Mouse (Mus musculus) embryonic facial prominence, embryonic 15.5 days (tissue): Measurements from ENCODE around the gene P2rx4. TPM values are rescaled to one million over a fixed set of nuclear protein-coding genes. Genes with fewer than 3 reads are reported as not detected.

Experiments
- ATAC-seq: fragments of 200-750 bp; cut with Nextera tagmentation; 2 replicates; pipeline ENCODE4 v1.8.0; 2017; ENCODE audit warnings: low read depth, moderate TSS enrichment; ENCODE audit not compliant: insufficient number of reproducible peaks, low FRiP score, low TSS enrichment
- H3K27ac ChIP-seq: fragments of 300-500 bp; sonication (generic); replicated peaks from 2 replicates; pipeline ENCODE4 v1.5.1; 2015; ENCODE audit warnings: mild to moderate bottlenecking, inconsistent platforms
- H3K27me3 ChIP-seq: fragments of 300-500 bp; sonication (generic); 2 replicates; pipeline ENCODE4 v1.6.1; 2015; ENCODE audit warnings: inconsistent platforms
- H3K36me3 ChIP-seq: fragments of 300-500 bp; sonication (generic); 2 replicates; pipeline ENCODE4 v1.6.1; 2015; ENCODE audit warnings: mild to moderate bottlenecking, inconsistent platforms
- H3K4me1 ChIP-seq: fragments of 300-500 bp; sonication (generic); 2 replicates; pipeline ENCODE4 v1.6.1; 2015; ENCODE audit warnings: inconsistent platforms
- H3K4me2 ChIP-seq: fragments of 300-500 bp; sonication (generic); replicated peaks from 2 replicates; pipeline ENCODE4 v1.6.1; 2015; ENCODE audit warnings: mild to moderate bottlenecking, inconsistent platforms
- H3K4me3 ChIP-seq: fragments of 300-500 bp; sonication (generic); replicated peaks from 2 replicates; pipeline ENCODE4 v1.5.1; 2015; ENCODE audit warnings: mild to moderate bottlenecking, inconsistent platforms
- H3K9ac ChIP-seq: fragments of 300-500 bp; sonication (generic); 2 replicates; pipeline ENCODE4 v1.6.1; 2015; ENCODE audit warnings: inconsistent platforms
- H3K9me3 ChIP-seq: fragments of 300-500 bp; sonication (generic); replicated peaks from 2 replicates; pipeline ENCODE4 v1.6.1; 2016; ENCODE audit warnings: inconsistent platforms
- WGBS: fragments of 180-500 bp; shearing (Covaris S2); methylation state at CpG from one replicate; pipeline ENCODE4 v1.1.7; 2015; 5-methylcytosine and 5-hydroxymethylcytosine counted together
- polyA plus RNA-seq: library from polyadenylated mRNA; unstranded; fragments of >200 nt; fragmentation: Nextera tagmentation; extraction: Ambion mirVana; gene quantifications from 2 replicates; pipeline ENCODE4 v1.2.1, GENCODE M21; 2015

The P2rx4 gene
- polyA plus RNA-seq, 1 experiment from 2014 or later, result 23.3 TPM

GRCm38 (mm10) chr5:122687391-122687790, 20.0 kb upstream of the P2rx4 start:
- H3K4me3 ChIP-seq, result no peak overlapping the region
- H3K4me1 ChIP-seq, result 0 out of 2 replicates have a peak, but pooled peaks cover 3% of the 10 kb centered on the region
- H3K27me3 ChIP-seq, result no peaks in the 10 kb centered on the region
- ATAC-seq, result no peak
- no peak overlapping the region for H3K9ac ChIP-seq
- H3K4me2 ChIP-seq, result no peak overlapping the region
- no peaks in the 10 kb centered on the region for H3K9me3 ChIP-seq
- 40% methylated on average over 4 of the region's 4 CpGs for WGBS
- no peak overlapping the region for H3K27ac ChIP-seq
- no peaks in the 10 kb centered on the region for H3K36me3 ChIP-seq

GRCm38 (mm10) chr5:122689153-122689552, 18.2 kb upstream of the P2rx4 start:
- 83% methylated on average over 7 of the region's 7 CpGs for WGBS
- Histone ChIP-seq H3K4me1 (0 out of 2 replicates have a peak, but pooled peaks cover 3% of the 10 kb centered on the region), H3K9ac (no peak overlapping the region), H3K27me3 (no peaks in the 10 kb centered on the region), H3K36me3 (no peaks in the 10 kb centered on the region), H3K27ac (no peak overlapping the region), H3K4me3 (no peak overlapping the region), H3K4me2 (no peak overlapping the region), H3K9me3 (no peaks in the 10 kb centered on the region)
- ATAC-seq, result no peak

GRCm38 (mm10) chr5:122690486-122690885, 16.9 kb upstream of the P2rx4 start:
- H3K4me3 ChIP-seq, result no peak overlapping the region
- H3K4me1 ChIP-seq, result 0 out of 2 replicates have a peak, but pooled peaks cover 3% of the 10 kb centered on the region
- no peak overlapping the region for H3K4me2 ChIP-seq
- H3K27ac ChIP-seq, result no peak overlapping the region
- H3K9ac ChIP-seq, result no peak overlapping the region
- no peak for ATAC-seq
- no peaks in the 10 kb centered on the region for H3K27me3 ChIP-seq
- H3K9me3 ChIP-seq, result no peaks in the 10 kb centered on the region
- no peaks in the 10 kb centered on the region for H3K36me3 ChIP-seq
- 42% methylated on average over 6 of the region's 6 CpGs for WGBS

- WGBS, result 39% methylated on average over 13 of the region's 13 CpGs
- no peak for ATAC-seq
- H3K36me3 ChIP-seq, result no peaks in the 10 kb centered on the region
Measured at GRCm38 (mm10) chr5:122693431-122694207, 13.7 kb upstream of the P2rx4 start.

GRCm38 (mm10) chr5:122695516-122695915, 11.8 kb upstream of the P2rx4 start:
- Histone ChIP-seq H3K36me3 (no peaks in the 10 kb centered on the region), H3K4me2 (no peak overlapping the region), H3K27ac (no peak overlapping the region), H3K9me3 (no peaks in the 10 kb centered on the region), H3K9ac (no peak overlapping the region), H3K4me1 (no peaks in the 10 kb centered on the region), H3K4me3 (no peak overlapping the region), H3K27me3 (no peaks in the 10 kb centered on the region)
- ATAC-seq, result no peak
- 58% methylated on average over 8 of the region's 8 CpGs for WGBS

More at GRCm38 (mm10) chr5:122693431-122694207, 13.7 kb upstream of the P2rx4 start:
- Histone ChIP-seq H3K27ac (no peak overlapping the region), H3K4me3 (no peak overlapping the region), H3K4me1 (no peaks in the 10 kb centered on the region), H3K4me2 (no peak overlapping the region), H3K27me3 (no peaks in the 10 kb centered on the region), H3K9ac (no peak overlapping the region), H3K9me3 (no peaks in the 10 kb centered on the region)

GRCm38 (mm10) chr5:122698041-122698700, 9.2 kb upstream of the P2rx4 start:
- Histone ChIP-seq H3K9me3 (no peaks in the 10 kb centered on the region), H3K27ac (no peak overlapping the region), H3K27me3 (no peaks in the 10 kb centered on the region), H3K9ac (no peak overlapping the region), H3K4me2 (no peak overlapping the region), H3K4me3 (no peak overlapping the region), H3K4me1 (no peaks in the 10 kb centered on the region), H3K36me3 (no peaks in the 10 kb centered on the region)
- ATAC-seq, result no peak
- 74% methylated on average over 10 of the region's 10 CpGs for WGBS

GRCm38 (mm10) chr5:122698701-122699060, 8.7 kb upstream of the P2rx4 start:
- WGBS, result 68% methylated on average over 9 of the region's 9 CpGs
- Histone ChIP-seq H3K27ac (no peak overlapping the region), H3K36me3 (no peaks in the 10 kb centered on the region), H3K4me1 (no peaks in the 10 kb centered on the region), H3K9me3 (no peaks in the 10 kb centered on the region), H3K4me2 (no peak overlapping the region), H3K4me3 (no peak overlapping the region), H3K27me3 (no peaks in the 10 kb centered on the region), H3K9ac (no peak overlapping the region)
- no peak for ATAC-seq

GRCm38 (mm10) chr5:122700109-122700836, 7.1 kb upstream of the P2rx4 start:
- Histone ChIP-seq H3K4me2 (no peak overlapping the region), H3K27me3 (no peaks in the 10 kb centered on the region), H3K4me3 (no peak overlapping the region), H3K36me3 (no peaks in the 10 kb centered on the region), H3K27ac (no peak overlapping the region), H3K9ac (no peak overlapping the region), H3K4me1 (no peaks in the 10 kb centered on the region), H3K9me3 (no peaks in the 10 kb centered on the region)
- no peak for ATAC-seq
- 71% methylated on average over 12 of the region's 12 CpGs for WGBS

GRCm38 (mm10) chr5:122700837-122701212, 6.5 kb upstream of the P2rx4 start:
- no peaks in the 10 kb centered on the region for H3K4me1 ChIP-seq
- H3K27me3 ChIP-seq, result no peaks in the 10 kb centered on the region
- no peaks in the 10 kb centered on the region for H3K36me3 ChIP-seq
- no peak overlapping the region for H3K9ac ChIP-seq
- H3K4me3 ChIP-seq, result no peak overlapping the region
- no peak overlapping the region for H3K27ac ChIP-seq
- 50% methylated on average over 5 of the region's 5 CpGs for WGBS
- ATAC-seq, result no peak
- no peak overlapping the region for H3K4me2 ChIP-seq
- no peaks in the 10 kb centered on the region for H3K9me3 ChIP-seq

GRCm38 (mm10) chr5:122702156-122702555, 5.2 kb upstream of the P2rx4 start:
- WGBS, result 70% methylated on average over 6 of the region's 6 CpGs
- no peak for ATAC-seq

GRCm38 (mm10) chr5:122703574-122703973, 3.8 kb upstream of the P2rx4 start:
- Histone ChIP-seq H3K4me2 (no peak overlapping the region), H3K27ac (no peak overlapping the region), H3K36me3 (no peaks in the 10 kb centered on the region), H3K27me3 (no peaks in the 10 kb centered on the region), H3K9me3 (no peaks in the 10 kb centered on the region), H3K9ac (no peak overlapping the region), H3K4me1 (peaks cover 6% of the 10 kb centered on the region; the same call in 1 of the 2 replicates), H3K4me3 (no peak overlapping the region)
- ATAC-seq, result no peak
- 76% methylated on average over 2 of the region's 2 CpGs for WGBS

More at GRCm38 (mm10) chr5:122702156-122702555, 5.2 kb upstream of the P2rx4 start:
- Histone ChIP-seq H3K4me3 (no peak overlapping the region), H3K27me3 (no peaks in the 10 kb centered on the region), H3K4me2 (no peak overlapping the region), H3K9me3 (no peaks in the 10 kb centered on the region), H3K36me3 (no peaks in the 10 kb centered on the region), H3K9ac (no peak overlapping the region), H3K4me1 (peaks cover 6% of the 10 kb centered on the region; the same call in 1 of the 2 replicates), H3K27ac (no peak overlapping the region)
